Mouse (Mus musculus): Measurements from ENCODE around the gene Iqch.

Gene Iqch

DNA sequence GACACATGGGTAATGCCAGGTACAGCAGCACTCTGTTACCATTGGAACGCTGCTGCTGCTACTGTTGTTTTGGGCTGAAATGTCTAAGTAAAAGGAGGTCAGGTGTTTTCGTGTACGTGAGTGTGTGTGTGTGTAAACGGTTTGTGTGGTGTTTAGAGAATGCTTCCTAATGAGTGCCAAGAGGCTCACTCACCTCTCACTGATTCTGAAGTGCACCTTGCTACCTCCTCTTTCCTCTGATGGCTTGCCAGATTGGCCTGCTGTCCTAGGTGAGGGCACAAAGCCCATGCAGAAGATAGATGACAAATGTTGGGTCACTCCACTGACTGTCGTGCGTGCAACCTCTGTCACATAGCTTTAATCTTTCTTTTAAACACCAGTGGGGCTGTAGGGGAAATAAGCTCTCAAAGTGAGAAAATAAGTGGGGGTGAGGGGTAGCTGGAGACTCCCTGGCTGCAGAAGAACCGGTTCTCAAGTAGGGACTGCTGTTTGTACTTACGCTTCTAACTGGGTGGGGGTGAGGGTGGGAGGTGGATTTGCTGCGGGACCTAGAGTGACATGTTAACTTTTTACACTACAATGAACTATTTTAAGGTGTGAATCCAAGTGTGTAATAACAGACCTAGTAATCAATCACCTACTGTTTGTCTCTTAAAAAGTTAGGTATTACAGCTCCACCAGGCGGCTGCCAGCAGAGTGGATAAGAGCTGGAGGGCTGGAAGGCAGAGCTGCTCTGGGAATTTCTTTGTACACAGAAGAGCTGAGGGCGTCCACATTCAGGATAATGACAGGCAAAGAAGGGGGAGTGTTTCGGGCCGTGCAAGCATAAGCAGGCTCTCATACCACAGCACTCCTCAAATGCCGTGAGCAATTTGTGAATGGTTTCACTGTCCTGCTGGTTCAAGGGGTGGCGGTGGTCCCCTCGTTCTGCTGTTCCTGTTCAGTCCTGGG, 10.5 kb upstream of the Iqch start:
- no peak for DNase-seq (ENCODE audit: low read depth, low spot score)

DNA sequence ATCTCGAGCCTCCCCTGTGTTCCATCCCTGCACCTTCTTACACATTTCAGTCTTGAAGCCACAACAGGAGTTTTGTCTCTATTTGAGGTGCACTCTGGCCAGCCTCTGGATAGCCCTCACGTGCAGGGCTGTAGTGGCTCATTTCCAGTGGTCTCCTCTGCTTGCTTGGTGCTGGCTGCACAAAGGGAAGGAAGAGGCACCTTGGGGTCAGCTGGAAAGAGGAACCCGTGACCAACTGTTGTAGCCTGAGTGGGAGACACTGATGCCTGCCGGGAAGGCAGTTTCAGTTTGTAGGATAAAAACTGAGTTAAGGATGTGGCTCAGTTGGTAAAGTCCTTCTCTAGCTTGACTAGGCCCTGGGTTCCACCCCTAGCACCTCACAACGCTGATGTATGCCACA, 9.7 kb upstream of the Iqch start:
- no peak for DNase-seq (ENCODE audit: low read depth, low spot score)

DNA sequence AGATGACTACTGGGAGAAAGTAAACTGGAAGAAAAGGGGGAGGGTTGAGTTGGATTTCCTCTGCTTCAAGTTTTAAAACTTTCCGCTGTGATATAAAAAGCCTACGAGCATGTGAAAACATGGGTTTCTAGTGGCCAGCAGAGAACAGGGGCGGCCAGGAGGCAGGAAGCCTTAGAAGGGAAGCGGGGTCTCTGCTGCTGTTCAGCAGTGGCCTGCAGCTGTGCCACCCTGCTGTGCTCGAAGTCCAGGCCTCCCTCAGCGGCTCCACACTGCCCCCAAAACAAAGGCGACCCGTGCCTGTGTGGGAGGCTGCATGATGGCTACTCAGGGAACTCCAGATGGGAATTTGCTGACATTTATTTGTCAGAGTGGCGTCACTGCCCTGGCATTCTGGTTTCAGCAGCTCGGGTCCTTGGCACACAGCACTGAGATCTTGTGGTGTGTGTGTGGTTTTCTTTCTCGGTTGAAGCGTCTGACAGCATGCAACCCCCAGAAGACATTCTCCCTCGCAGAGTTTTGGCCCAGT, 8.6 kb upstream of the Iqch start:
- DNase-seq (ENCODE audit: low read depth, low spot score): no peak

DNA sequence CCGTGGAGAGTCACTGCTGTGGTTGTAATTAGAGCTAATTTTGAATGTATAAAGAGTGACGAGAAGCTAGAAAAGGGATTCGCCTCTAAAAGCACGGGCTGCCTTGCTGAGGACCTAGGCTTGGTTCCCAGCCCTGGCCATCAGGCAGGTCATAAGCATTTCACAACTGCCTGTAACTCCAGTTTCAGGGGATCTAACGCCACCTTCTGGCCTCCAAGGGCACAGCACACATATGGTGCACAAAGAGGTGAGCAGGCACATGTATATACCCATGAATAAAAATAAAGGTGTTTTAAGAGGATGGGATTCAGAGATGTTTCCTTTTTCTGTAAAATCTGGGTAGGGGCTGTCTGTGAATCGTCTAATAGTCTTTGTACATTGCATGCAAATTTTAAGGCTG, 7.9 kb upstream of the Iqch start:
- DNase-seq (ENCODE audit: low read depth, low spot score): no peak

DNA sequence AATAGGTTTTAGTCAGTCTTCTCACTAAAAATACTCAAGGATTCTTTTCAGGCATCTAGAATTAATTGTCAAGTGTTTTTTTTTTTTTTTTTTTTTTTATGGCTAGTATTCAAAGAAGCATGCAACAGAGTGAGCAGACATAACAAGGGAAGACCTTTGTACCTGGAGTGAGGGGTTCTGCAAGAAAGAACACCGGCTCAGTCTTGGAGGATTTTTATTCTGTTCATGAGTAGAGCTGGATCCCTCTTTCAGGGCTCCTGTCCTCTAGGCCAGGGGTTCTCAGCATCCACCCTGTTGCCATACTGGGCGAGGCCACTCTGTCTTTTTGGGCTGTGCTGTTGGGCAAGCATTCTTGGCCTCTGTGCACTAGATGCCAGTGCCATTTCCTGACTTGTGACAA, 7.5 kb upstream of the Iqch start:
- DNase-seq (ENCODE audit: low read depth, low spot score): no peak

DNA sequence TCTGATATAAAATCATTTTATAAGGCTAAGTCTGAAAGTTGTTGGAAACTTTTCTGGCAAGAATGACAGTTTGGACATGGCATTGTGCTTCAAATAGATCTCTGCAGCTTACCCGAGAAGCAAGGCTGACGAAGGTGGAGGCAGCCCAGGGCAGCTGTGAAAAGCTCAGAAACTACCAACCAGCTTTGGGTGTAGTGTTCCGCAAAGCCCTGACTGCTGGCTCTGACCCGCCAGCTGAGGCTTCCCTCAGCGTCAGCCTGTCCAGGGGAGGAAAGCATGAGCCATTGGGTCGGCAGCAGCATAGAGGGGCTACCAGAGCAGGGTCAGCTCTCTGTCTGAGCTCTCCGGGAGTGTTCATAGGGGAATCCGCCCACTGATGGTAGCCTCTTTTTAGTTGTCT, 7.0 kb upstream of the Iqch start:
- no peak for DNase-seq (ENCODE audit: low read depth, low spot score)

DNA sequence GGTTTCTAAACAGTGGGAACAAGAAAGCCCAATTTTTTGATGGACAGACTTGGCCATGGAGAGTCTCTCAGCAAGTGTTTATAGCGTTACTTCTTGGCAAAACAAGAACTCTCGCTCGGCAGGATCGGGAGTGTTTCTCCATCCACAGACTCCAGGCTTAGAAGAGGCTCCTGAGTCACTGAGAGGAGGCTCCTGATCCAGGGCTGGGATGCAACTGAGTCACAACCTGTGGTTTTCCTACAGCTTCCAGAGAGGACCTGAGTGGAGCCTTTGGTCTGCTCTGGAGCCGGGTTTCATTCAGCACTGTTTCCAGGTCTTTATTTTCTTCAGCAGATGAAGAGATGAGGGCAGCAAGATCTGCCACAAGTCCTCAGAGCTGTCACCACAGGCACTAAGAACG, 5.7 kb upstream of the Iqch start:
- DNase-seq (ENCODE audit: low read depth, low spot score): no peak

DNA sequence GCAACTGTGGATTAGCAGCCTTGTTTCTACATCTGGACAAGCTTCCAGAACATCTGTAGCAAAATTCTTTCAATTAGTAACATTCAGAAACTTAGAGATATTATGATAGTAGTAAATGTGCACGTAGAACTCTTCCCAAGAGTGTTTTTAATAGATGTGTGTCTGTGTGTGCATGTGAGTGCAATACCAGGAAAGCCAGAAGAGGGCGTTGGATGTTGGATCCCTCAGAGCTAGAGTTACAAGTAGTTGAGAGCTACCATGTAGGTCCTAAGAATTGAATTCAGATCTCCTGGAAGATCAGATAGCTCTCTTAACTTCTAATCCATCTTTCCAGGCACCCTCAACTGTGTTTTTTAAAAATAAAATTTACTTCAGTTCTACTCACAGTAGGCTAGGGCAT, 4.3 kb upstream of the Iqch start:
- no peak for DNase-seq (ENCODE audit: low read depth, low spot score)

DNA sequence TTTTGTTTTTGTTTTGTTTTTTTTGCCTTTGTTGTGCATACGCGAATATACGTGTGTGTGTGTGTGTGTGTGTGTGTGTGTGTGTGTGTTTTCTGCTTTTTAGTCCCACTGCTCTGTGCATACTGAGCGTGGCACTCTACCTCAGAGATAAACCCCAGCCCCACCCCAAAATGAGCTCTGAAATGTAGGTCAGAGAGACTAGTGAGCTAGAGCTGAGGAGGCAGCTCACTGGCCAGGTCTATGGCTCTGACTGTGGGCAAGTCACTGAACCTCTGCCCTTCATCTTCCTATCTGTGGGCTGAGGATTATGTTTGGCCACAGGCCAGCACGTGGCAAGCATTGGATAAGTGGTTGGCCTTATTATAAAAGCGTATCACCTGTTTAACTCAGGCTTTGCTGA, 1.6 kb upstream of the Iqch start:
- no peak for DNase-seq (ENCODE audit: low read depth, low spot score)

DNA sequence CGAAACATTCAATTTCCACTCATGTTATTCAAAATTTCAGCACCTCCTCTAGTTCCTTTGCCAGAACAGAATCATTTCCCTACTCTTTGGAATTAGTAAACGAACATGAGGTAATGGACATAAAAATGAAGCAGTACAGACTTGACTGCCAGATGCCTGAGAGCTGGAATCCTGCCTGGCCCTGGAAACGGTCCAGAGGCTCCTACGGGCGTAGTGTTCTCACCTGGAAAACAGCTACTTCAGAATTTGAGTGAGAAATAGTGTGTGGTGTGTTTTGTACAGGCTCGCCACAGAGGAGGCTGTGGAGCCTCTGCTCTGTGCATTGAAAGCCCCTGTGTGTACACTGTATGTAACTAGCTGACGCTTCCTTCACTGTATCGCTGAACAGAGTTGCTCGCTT, 5.6 kb downstream of the Iqch start:
- no peak for DNase-seq (ENCODE audit: low read depth, low spot score)

DNA sequence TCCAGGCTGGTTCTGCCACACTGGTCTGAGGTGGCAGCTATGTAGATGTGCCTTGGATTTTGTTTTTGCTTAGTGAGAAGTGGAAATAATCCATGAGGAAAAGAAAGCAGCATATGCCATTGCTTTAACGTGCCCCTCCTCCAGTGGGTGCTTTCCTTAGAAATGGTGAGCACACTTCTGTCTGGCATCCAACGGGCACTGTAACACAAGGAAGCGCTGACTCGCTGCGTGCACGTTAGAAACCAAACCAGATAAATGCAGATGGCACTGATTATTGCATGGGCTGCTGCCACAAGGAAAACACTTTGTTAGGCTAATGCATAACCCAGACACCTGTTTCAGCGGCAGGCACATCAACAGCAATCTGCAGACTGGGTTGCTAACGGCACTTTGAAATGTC, 6.6 kb downstream of the Iqch start:
- DNase-seq (ENCODE audit: low read depth, low spot score): no peak

DNA sequence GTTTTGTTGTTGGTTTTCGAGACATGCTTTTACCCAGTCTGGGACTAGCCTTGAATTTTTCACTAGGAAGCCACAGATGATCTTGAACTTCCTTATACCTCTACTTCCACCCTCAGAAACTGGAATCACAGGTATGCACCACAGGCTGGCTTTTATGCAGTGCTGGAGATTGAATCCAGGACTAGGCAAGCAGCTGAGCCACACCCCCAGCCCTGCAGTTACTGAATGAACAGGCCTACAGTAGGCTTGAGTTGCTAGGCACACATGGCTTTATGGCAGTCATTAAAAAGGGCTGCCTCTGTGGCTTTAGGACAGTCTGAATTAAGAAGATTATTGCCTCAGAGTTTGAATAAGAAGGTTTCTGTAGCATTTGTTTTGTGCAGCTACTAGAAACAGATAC, 7.3 kb downstream of the Iqch start:
- DNase-seq (ENCODE audit: low read depth, low spot score): no peak

DNA sequence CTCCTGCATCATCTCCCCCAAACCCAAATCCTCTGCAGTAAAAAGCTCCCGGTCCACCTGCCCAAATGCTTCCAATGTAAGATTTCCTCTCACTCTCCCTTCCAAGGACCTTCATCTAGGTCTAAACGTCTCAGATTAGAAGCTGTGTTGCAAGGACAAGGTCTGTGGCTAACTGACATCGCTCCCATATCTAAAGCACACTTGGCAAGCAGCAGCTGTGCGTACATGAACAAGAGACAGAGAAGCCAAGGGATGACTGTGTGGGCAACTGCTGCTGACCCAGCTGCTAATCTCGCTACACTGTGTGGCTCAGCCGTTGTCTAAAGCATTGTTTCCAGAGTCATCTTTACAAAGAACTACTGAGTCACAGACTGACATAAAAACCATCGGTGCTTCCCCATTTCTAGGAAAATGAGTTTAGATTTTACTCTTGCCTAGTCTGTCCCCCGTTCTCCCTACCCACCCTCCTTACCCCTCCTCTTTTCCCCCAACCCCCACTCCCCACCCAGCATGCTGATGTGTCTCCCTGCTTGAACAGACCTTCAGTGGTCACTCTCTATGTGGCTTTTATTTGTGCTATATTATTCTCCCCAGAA, 10.5 kb downstream of the Iqch start:
- no peak for DNase-seq (ENCODE audit: low read depth, low spot score)

DNA sequence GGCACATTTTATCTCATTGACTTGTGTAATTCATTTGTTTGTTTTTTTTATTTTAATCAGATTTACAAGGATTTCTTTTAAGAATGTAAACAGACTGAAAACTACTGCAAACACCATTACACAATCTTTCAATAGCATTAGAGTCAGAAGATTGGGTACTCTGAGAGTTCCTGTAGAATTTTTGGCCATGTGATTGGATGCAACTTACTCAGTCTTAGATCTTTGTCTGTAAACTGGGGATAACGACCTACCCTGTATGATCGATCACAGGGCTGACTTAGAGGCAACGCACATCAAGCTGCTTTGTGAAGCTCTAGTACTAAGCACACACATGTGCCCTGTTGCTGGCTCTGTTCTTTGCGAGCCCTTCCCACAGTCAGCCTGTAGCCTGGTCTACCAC, 11.7 kb downstream of the Iqch start:
- DNase-seq (ENCODE audit: low read depth, low spot score): no peak

DNA sequence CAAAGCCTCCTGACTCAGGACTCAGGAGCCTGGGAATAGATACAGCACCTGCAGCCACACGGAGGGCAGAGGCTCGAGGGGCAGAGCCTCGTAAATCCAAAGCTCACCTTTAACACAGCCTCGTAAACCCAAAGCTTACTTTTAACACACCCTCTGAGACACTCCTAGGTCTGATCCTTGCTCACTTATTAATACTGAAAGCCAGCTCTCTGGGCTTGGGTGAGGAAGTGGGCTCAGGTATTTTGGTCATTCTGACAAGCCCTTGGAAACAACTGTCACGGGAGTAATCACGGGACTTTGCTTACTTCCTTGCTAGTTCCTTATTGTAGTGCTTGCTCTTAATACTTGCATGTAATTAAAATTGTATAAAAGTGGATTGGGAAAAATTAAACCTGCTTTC, 13.1 kb downstream of the Iqch start:
- DNase-seq (ENCODE audit: low read depth, low spot score): no peak

DNA sequence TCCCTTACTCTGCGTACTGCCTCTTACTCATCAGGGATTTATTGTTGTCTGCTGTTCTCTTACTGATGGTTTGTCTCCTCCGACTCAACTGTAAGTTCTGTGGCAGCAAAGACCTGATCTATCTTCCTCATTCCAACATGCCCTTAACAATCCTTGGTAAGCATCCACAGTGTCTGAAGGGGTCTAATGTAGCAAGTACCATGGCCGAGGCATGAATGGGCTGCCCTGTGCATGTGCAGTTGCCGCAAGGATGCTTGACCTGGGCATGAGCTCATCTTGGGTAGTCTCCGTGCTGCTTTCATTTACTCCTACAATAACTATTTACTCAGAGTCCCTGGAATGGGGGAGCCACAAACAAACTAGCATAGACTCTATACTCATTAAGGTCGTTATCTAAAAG, 17.0 kb downstream of the Iqch start:
- no peak for DNase-seq (ENCODE audit: low read depth, low spot score)

DNA sequence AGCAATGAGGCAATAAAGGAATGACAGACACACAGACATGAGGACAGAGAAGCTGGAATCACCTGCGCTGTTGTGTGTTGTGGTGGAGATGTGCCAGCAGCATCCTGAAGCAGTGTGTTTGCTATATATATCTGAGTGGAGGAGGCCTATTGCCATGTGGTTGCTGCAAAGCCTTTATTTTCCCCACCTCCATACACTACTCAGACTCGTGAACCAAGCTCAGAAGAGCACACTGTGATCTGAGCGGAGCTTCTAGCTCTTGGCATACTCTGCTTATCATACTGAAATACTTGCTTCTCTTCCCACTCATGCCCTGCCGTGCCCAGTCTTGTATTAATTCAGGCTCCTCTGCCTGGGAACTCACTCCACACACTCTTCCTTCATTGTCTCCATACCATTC, 20.5 kb downstream of the Iqch start:
- DNase-seq (ENCODE audit: low read depth, low spot score): no peak

DNA sequence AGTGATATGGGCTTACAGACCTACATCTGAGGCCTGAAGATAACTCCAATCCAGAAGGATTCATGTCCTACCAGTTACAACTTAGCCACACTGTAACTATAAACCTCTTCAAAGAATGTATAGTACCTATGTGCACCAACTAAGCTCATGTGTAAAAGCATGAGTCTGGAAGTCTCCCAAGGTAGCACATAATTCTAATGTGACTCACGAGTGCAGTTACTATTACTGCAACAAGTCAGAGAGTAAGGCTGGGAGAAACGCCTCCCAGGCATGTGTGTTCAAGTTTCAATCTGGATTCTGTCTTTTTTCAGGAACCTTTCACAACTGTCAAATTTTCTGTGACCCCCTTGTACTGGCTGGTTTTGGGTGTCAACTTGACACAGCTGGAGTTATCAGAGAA, 22.2 kb downstream of the Iqch start:
- no peak for DNase-seq (ENCODE audit: low read depth, low spot score)

DNA sequence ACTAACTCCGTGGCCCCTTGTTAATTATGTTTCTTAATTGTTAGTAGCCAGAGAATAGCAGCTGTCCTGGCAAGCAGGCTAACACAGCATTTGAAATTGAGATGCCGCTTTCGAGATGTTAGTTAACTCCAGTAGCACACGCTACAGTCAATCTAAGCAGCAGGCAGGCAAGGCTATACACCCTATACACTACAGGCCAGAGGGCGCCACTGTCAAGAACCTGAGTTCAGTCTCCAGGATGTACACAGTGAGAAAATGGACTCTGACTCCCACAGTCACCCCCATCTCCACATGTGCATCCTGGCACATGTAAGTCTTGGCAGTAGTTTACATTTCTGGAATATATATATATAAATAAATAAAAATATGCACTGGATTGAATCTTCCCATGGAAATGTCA, 22.6 kb downstream of the Iqch start:
- no peak for DNase-seq (ENCODE audit: low read depth, low spot score)

DNA sequence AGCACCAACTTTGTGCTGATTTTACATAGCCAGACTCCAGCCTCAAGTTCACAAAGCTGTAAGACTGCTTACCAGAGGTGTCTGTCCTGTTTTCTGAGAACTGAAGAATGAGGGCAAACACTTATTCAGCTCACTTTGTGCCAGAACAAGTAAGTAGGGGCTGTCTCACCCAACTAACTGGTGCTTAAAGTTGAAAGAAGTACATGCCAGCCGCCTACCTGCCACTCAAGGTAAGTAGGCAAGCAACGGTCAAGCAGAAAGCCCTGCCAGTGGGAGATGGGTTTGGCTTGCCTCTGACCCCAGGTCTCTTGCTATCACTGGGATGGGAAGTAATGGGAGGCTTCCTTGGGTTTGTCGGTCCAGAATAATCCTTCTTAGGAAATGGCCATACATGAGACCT, 24.8 kb downstream of the Iqch start:
- DNase-seq (ENCODE audit: low read depth, low spot score): no peak

DNA sequence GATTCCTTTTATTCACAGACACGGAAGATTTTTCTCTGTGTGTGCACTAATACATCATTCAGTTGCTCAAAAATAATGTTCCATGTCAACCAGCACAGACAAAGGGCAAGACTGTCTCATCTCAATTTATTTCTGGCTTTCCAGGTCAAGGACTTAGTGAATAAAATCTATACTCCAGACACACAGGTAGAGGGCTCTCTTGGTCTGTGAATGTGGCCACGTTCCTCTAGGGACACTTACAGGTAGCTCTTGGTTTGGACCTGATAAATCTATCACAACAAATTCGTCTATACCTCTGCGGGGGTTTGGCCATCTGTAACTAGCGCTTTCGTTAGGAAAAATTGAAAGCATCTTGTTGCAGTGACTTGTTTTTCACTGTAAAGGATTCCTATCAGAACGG, 29.4 kb downstream of the Iqch start:
- DNase-seq (ENCODE audit: low read depth, low spot score): no peak

DNA sequence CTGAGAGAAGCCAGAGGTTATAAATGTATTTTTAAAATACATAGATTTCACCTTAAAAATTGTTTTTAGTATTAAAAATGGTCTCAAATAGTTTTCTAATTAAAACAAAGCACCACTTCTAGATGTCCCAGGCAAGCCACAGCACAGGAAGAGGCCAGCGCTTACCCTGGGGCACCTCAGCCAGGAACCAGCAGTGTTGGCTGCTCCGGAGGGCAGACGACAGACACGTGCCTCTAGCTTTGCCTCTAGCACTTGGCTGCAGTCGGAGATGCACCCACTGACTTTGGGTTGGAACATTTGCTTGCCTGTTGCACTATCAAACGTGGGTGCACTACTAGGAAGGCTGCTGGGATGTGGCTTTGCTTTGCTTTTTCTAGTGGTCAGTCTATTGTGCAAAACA, 30.4 kb downstream of the Iqch start:
- DNase-seq (ENCODE audit: low read depth, low spot score): no peak

DNA sequence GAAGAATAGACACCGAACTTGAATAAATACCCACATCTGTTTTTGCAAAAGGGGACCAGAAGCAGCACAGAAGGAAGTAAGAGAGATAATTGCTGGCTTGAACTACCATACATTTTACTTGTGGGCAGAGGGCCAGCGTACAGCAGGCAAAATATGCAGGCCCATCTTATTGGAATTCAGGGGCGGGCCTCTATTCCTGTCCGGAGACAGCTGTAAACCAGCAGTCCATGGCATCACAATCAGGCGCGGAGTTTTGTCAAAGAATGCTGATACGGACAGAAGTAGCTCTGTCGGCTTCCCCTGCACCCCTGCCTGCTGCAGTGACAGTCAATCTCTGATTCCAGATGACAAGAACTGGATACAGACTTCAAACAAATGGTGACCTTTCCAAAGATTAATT, 33.5 kb downstream of the Iqch start:
- DNase-seq (ENCODE audit: low read depth, low spot score): no peak
